Mouse (Mus musculus): Measurements from ENCODE around the gene Ankrd44.

The Ankrd44 gene

GRCm38 (mm10) chr1:54896109-54897085 is 29.8 kb downstream of the Ankrd44 start:
- in situ Hi-C loops (cut with MseI, MboI): no loop called here

GRCm38 (mm10) chr1:54888449-54888848 is 37.7 kb downstream of the Ankrd44 start:
- in situ Hi-C loops (cut with MseI, MboI): no loop called here

DNA sequence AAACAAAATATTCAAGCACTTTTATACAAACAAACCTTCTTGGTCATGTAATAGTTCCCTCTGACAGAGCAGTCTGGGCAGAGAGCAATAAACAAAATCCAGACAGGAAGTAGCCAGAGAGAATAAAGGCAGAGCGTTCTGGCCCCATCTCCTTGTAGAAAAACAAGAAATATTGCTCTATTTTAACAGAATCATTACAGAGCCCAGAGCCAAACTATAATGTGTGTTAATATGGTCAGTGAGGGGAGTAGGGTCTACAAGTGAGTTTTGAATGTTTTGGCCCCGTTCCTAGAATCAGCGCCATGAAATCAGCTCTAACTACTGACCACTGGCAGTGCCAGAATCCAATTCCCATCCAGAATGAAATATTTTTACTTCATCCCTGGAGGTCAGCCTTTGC is 38.3 kb downstream of the Ankrd44 start:
- in situ Hi-C loops (cut with MseI, MboI): no loop called here

DNA sequence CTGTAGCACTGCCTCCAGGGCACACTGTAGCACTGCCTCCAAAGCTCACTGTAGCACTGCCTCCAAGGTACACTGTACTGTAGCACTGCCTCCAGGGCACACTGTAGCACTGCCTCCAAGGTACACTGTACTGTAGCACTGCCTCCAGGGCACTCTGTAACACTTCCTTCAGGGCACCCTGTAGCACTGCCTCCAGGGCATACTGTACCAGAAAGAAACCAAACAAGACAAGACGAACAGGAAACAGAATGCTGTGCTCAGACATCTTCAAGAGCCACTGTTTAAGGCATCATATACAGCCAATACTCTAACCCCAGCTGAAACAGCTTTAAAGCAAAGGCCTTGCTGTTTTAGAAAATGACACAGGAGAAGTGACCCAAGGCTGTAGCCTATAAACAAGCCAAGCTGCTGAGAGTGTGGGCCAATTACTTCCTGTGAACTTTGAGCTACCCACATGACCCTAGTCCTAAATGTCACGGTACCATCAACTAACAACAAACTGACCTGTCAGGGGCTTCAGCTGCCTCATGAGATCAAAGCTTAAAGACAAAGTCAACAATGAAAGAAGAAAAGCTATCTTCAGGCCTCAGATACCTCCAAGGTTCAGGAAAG is 43.2 kb downstream of the Ankrd44 start:
- in situ Hi-C loops (cut with MseI, MboI): no loop called here

GRCm38 (mm10) chr1:54881523-54881922 is 44.7 kb downstream of the Ankrd44 start:
- in situ Hi-C loops (cut with MseI, MboI): no loop called here

GRCm38 (mm10) chr1:54877423-54878073 is 48.6 kb downstream of the Ankrd44 start:
- in situ Hi-C loops (cut with MseI, MboI): no loop called here

DNA sequence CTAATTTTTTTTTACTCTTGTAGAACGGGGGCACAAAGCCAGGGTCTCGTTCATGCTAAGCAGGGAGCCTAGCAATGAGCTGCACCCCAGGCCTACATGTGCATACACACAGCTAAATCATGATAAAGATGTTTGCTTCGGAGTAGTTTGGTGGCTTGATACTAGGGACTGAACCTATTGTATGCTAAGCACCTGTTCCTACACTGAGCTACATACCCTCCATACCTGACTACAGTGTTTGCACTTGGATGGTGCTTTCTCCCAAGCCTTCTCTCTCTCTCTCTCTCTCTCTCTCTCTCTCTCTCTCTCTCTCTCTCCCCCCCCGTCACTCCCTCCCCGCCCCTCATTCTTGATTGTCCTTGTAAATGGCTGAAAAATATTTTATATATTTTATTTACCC is 49.2 kb downstream of the Ankrd44 start:
- in situ Hi-C loops (cut with MseI, MboI): no loop called here

GRCm38 (mm10) chr1:54874094-54874493 is 52.1 kb downstream of the Ankrd44 start:
- in situ Hi-C loops (cut with MseI, MboI): no loop called here

GRCm38 (mm10) chr1:54872857-54873616 is 53.1 kb downstream of the Ankrd44 start:
- in situ Hi-C loops (cut with MseI, MboI): no loop called here

DNA sequence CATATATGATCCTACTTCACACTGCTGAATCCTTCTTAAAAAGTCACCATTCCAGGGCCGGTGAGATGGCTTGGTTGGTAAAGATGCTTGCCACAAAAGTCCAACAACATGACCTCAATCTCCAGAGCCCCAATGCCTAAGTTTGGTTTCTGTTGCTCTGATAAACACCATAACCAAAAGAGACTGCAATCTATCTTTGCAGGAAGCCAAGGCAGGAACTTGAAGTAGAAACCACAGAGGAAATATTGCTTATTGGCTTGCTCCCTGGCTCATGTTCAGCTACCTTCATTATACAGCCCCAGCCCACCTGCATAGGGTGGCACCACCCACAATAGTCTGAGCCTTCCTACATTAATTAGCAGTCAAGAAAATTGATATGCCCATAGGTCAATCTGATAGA is 54.9 kb downstream of the Ankrd44 start:
- in situ Hi-C loops (cut with MseI, MboI): no loop called here

- in situ Hi-C loops (cut with MseI, MboI): no loop called here
Observed at GRCm38 (mm10) chr1:54870634-54871033, 55.6 kb downstream of the Ankrd44 start.

- in situ Hi-C loops (cut with MseI, MboI): no loop called here
Observed at GRCm38 (mm10) chr1:54867226-54867625, 59.0 kb downstream of the Ankrd44 start.

- in situ Hi-C loops (cut with MseI, MboI): no loop called here
Observed at GRCm38 (mm10) chr1:54866131-54866530, 60.1 kb downstream of the Ankrd44 start.

DNA sequence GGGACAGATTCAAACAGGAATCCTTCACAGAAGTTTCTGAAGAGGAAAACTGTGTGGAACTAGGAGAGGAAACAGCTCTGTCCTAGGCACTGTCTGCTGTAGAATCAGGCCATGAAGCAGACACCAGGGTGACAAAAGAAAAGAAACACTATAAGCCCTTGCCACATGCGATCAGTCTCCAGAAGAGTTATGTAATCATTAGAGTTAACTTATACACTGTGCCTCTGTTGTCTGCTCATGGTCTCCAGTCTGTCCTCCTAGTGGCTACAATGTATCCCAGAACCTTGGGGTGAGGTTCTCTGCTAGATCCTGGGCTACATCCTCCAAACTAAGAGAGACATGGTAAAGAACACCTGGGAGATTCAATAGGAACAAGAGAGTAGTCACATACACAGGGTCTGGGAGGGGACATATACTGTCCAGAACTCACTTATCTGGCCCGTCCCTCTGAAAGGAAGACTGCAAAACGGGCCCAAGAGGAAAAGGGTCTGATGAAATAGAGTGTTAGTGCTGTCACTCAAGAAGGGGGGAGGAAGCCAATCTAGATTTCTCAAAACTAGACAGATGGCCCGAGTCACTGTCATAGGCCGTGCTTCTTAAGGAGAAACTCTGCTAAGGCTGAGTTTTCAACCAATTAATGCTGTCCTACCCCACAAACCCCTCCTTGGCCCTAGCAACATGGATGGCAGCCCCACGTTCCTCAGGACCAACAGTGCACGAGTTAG is 61.1 kb downstream of the Ankrd44 start:
- in situ Hi-C loops (cut with MseI, MboI): no loop called here

- in situ Hi-C loops (cut with MseI, MboI): no loop called here
Observed at GRCm38 (mm10) chr1:54860361-54860760, 65.8 kb downstream of the Ankrd44 start.

GRCm38 (mm10) chr1:54859876-54860275 is 66.3 kb downstream of the Ankrd44 start:
- in situ Hi-C loops (cut with MseI, MboI): no loop called here

DNA sequence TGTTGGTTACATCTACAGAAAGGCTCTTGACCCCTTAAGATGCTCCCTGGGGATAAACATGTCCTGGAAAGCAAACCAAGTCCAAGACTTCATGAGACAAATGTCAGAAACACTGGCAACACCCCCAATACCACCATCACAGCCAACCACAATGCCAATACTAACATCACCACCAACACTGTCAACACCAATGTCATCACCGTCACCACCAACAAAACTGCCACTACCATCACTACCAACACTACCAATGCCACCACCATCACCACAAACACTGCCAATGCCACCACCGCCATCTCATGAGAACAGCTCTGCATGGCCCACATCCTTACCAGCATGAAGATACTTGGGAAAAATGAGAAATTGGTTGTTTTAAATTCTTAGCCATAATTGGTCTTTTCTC is 67.3 kb downstream of the Ankrd44 start:
- in situ Hi-C loops (cut with MseI, MboI): no loop called here

- in situ Hi-C loops (cut with MseI, MboI): no loop called here
Observed at GRCm38 (mm10) chr1:54856502-54856901, 69.7 kb downstream of the Ankrd44 start.

GRCm38 (mm10) chr1:54855970-54856369 is 70.2 kb downstream of the Ankrd44 start:
- in situ Hi-C loops (cut with MseI, MboI): no loop called here

DNA sequence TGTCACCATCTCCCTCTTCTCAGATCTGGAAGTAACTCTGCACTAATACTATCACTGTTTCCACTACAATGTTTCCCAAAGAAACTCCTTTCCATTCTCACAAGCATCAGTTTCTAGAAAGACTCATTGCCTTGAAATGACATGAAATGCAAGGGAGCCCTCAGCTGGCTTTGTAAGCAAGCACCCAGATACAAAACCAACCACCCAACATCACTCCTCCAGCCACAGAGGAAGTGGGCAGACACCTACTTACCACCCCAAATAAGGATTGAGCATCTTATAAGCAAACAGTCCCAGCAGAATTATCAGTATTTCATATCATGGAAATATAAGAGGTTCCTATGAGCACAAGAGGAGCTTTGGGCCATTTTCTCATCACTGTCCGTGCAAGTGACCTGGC is 71.8 kb downstream of the Ankrd44 start:
- in situ Hi-C loops (cut with MseI, MboI): no loop called here

All from mouse trophoblast stem cell (cell line).